Mouse (Mus musculus): ENCODE results near the gene Anapc7.

GRCm38 (mm10) chr5:122390006-122390405 is 31.5 kb upstream of the Anapc7 start:
- TF ChIP-seq ZC3H11A (IDR thresholded peaks at IDR 0.05; ENCODE audit: borderline replicate concordance, low read depth, low read length) (no peak), HCFC1 (IDR thresholded peaks at IDR 0.05; ENCODE audit: borderline replicate concordance, insufficient read depth, low read length) (no peak), MAFK (IDR thresholded peaks at IDR 0.05; ENCODE audit: insufficient read depth, low read depth, low read length) (no peak), CHD2 (IDR thresholded peaks at IDR 0.05; ENCODE audit: low read depth, low read length) (no peak)
